ENCODE assay signal across 26 mouse cellular contexts in genomic region chr1:191740587-191741361, GRCm38 (mm10). TPM values are rescaled to one million over a fixed set of nuclear protein-coding genes. Genes with fewer than 3 reads are reported as not detected.
DNase-seq lines count a peak whose midpoint lies in the region; ATAC-seq and TF ChIP-seq lines count a peak whose summit lies in the region.
"Had no signal": no experiment of that assay in that cellular context is flagged by ENCODE, and none has a peak within 500 bp of the region (broad histone marks: within the 10 kb centered on the region; RNA-seq: fewer than 3 reads in every experiment).

No protein-coding gene starts in this region.

- H3K27ac ChIP-seq in heart, adult 2 months: no peak overlapping the region
- H3K27ac ChIP-seq: embryonic facial prominence, embryonic 10.5 days; embryonic facial prominence, embryonic 15.5 days; forebrain, embryonic 12.5 days; heart, embryonic 10.5 days; heart, embryonic 15.5 days; left cerebral cortex, adult 2 months; limb, embryonic 13.5 days; liver, embryonic 14.5 days; midbrain, embryonic 12.5 days; neural tube, embryonic 13.5 days; stomach, embryonic 15.5 days had no signal

- peaks cover 3% of the 10 kb centered on the region for H3K4me1 ChIP-seq in heart, adult 2 months (ENCODE audit: control insufficient read depth, insufficient read depth, low read length)
- H3K4me1 ChIP-seq: forebrain, embryonic 12.5 days; midbrain, embryonic 12.5 days; neural tube, embryonic 13.5 days; stomach, embryonic 15.5 days had no signal

- TF ChIP-seq EP300 in heart, adult 2 months (IDR thresholded peaks at IDR 0.05; ENCODE audit: insufficient read depth, low read depth, low read length): no peak

- no peaks in the 10 kb centered on the region for H3K36me3 ChIP-seq in heart, adult 2 months (ENCODE audit: control insufficient read depth, insufficient read depth, low read length)
- H3K36me3 ChIP-seq: embryonic facial prominence, embryonic 15.5 days; heart, embryonic 15.5 days; stomach, embryonic 15.5 days had no signal

- no peak for TF ChIP-seq POLR2A in heart, adult 2 months (IDR thresholded peaks at IDR 0.05; ENCODE audit: insufficient read depth, low read depth, low read length)

- intact Hi-C loops in heart, adult 2 months (cut with DNase I): no loop called here

- H3K27me3 ChIP-seq in heart, adult 2 months (ENCODE audit: control insufficient read depth, insufficient read depth, low read length): no peaks in the 10 kb centered on the region
- H3K27me3 ChIP-seq: embryonic facial prominence, embryonic 15.5 days; forebrain, embryonic 12.5 days; heart, embryonic 15.5 days; limb, embryonic 13.5 days; megakaryocyte, embryonic 14.5 days; midbrain, embryonic 12.5 days; neural tube, embryonic 13.5 days; stomach, embryonic 15.5 days had no signal

- DNase-seq in heart, adult 11 months: peak; percentile 91
- no peak for DNase-seq in heart, adult 2 months
- DNase-seq in spleen, postnatal 36 days (ENCODE audit: low spot score in 2 of 2): peak; percentile 22 to 35
- DNase-seq in spleen, adult 18-20 months: no peak
- DNase-seq in right cerebral cortex, postnatal 36 days (ENCODE audit: low spot score in 2 of 2): no peak
- DNase-seq: adrenal gland, postnatal 25 days; cerebellum, adult 2 months; cerebellum, postnatal 25 days; forebrain, postnatal 0 days; lung, embryonic 14.5 days; lung, postnatal 14 days had no signal

- 82% methylated on average over 6 of the region's 6 CpGs for WGBS in heart, adult 2 months

- H3K79me2 ChIP-seq in heart, adult 2 months (replicated peaks; ENCODE audit: control insufficient read depth, insufficient read depth, low read length): no peaks in the 10 kb centered on the region

- no peak for TF ChIP-seq CTCF in heart, adult 2 months (IDR thresholded peaks at IDR 0.05)

- peak; percentile 34; the same call in 1 of the 2 replicates for ATAC-seq in megakaryocyte progenitor cell, adult 5-6 weeks (replicated peaks; ENCODE audit: poor library complexity)
- no peak for ATAC-seq in CD4-positive, CD25-positive, alpha-beta regulatory T cell, adult 4 months
- ATAC-seq: forebrain, postnatal 0 days; hindbrain, embryonic 16.5 days had no signal

- no peak overlapping the region for H3K4me3 ChIP-seq in heart, adult 2 months
- H3K4me3 ChIP-seq: embryonic facial prominence, embryonic 10.5 days; embryonic facial prominence, embryonic 15.5 days; forebrain, embryonic 12.5 days; heart, embryonic 10.5 days; heart, embryonic 15.5 days; left cerebral cortex, adult 2 months; limb, embryonic 13.5 days; megakaryocyte, embryonic 14.5 days; midbrain, embryonic 12.5 days; neural tube, embryonic 13.5 days; stomach, embryonic 15.5 days had no signal

- H3K9ac ChIP-seq in heart, adult 2 months (ENCODE audit: low read depth, low read length): no peak overlapping the region
- H3K9ac ChIP-seq: embryonic facial prominence, embryonic 15.5 days; forebrain, embryonic 12.5 days; forebrain, postnatal 0 days; heart, embryonic 15.5 days; limb, embryonic 13.5 days; liver, embryonic 14.5 days; lung, embryonic 14.5 days; midbrain, embryonic 12.5 days; neural tube, embryonic 13.5 days; stomach, embryonic 15.5 days had no signal

RNA-seq across cellular contexts. Expression of gene Lpgat1, which starts 23.1 kb away (rescaled TPM):
- total RNA-seq in heart, adult 2 months (2021): 100 to 1,000 TPM in 1 of 2 experiments, 10 to 100 TPM in 1; 99.1 to 119 TPM
- 16.8 and 30.0 TPM in 2 replicates for polyA plus RNA-seq in heart, adult 2 months (2012; rRNA removed)
- 28.1 and 30.0 TPM in 2 replicates for total RNA-seq in megakaryocyte progenitor cell, adult 5-6 weeks (2015)
- 32.9 and 33.4 TPM in 2 replicates for total RNA-seq in megakaryocyte progenitor cell, adult 5-6 weeks (2017)
- 1 to 10 TPM; 5.3 to 6.2 TPM for polyA plus RNA-seq in CD4-positive, CD25-positive, alpha-beta regulatory T cell, adult 4 months (2017; shearing (Covaris generic))

Comparison
In these comparisons a context has a peak if more than half of its experiments do, and no peak if none do; other contexts are left out.
1. DNase-seq: peak in heart, adult 11 months (single experiment) and spleen, postnatal 36 days (2 of 2); none in heart, adult 2 months (0 of 2), spleen, adult 18-20 months (0 of 2) and right cerebral cortex, postnatal 36 days (0 of 2).